Mouse (Mus musculus): ENCODE data around the gene Shb.
"Not testable (repeated sequence)": the region's sequence is repeated elsewhere in the genome, so short reads cannot be mapped to it uniquely, and the experiment has no call there.

The Shb gene

DNA sequence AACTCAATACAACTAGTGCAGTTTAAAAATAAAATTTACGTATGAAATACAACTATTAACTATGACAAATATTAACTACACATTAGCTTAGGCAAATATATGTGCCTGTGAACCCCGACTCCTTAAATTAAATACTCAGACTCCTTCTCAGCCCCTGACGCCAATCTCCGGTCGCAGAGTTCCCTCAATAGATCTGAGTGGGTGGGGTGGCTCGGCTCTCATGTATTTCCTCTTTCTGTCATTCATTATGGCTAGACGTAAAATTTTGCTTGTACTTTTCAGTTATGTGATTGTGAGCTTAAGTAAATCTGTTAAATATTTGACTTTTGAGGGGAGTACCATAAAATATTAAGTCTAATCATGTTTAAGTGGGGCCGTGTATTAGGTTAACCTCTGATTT, 139.3 kb downstream of the Shb start:
- no peak for DNase-seq (ENCODE audit: low spot score)

DNA sequence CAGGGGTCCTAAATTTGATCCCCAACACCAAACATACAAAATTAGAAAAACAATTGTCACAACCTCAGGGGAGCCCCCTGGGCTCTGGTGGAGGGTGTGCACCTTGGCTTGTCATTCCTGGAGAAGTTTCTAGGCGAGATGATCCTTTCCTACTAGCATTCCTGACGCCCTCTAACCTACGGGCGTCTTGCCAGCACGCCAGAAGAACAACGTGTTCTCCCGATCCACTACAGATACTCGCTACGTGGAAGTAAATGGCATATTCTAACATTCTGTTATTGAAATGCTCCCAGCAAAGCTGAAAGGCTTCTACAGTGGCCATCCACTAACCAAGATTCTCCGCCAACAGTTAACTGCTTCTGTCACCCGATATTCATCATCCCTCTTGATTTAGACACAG, 139.7 kb downstream of the Shb start:
- no peak for DNase-seq (ENCODE audit: low spot score)

DNA sequence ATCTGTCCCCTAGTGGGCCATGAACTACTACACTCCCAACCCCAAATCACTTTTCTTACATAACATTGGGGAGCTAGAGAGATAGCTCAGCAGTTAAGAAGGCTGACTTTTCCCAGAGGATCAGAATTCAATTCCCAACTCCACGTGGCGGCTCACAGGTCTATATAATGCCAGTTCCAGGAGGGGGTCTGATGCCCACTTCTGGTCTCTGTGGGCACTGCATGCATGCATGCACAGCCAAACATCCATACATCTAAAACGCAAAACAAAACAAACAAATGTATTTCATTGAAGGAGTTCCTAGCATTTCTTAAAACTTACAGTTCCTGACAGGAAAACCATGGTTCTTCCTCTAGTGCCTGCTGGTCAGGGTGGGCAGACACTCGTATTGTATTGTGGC, 140.2 kb downstream of the Shb start:
- DNase-seq (ENCODE audit: low spot score) = no peak

DNA sequence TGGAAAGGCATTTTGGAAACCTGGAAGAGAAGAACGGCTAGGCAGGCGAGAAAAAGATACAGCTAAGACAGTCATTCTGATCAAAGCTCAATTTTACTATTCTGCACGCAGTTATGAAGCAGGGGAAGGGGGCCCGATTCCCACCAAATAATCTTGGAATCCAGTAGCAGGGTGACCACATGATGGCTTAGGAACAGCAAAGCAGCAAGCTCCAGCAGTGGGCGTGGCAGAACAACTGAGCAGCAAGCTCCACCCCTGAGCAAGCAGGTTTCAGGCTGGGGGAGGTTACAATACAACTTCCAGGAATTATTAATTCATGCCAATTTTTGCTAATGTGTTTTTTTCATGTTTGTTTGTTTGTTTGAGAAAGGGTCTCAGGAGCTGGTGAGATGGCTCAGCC, 145.0 kb downstream of the Shb start:
- DNase-seq (ENCODE audit: low spot score) = not testable (repeated sequence)

DNA sequence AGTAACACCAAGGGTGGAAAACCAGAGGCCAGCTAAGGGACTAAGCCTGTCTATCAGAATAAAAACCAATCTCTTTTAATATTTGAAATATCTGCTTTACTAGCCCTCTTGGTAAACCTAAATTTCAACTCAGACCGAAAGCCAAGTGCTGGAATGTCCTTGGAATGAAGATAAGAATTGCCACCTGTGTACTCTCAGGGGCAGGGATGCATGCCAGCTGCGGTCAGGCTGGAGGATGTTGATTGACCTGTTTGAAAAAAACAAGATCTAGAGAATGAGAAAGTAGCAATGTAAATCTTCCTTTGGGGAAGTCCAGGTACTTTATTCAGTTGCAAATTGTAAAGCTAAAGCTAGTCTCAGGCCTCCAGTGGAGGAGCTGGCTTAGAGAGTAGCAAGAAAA, 150.1 kb downstream of the Shb start:
- DNase-seq (ENCODE audit: low spot score) = not testable (repeated sequence)

DNA sequence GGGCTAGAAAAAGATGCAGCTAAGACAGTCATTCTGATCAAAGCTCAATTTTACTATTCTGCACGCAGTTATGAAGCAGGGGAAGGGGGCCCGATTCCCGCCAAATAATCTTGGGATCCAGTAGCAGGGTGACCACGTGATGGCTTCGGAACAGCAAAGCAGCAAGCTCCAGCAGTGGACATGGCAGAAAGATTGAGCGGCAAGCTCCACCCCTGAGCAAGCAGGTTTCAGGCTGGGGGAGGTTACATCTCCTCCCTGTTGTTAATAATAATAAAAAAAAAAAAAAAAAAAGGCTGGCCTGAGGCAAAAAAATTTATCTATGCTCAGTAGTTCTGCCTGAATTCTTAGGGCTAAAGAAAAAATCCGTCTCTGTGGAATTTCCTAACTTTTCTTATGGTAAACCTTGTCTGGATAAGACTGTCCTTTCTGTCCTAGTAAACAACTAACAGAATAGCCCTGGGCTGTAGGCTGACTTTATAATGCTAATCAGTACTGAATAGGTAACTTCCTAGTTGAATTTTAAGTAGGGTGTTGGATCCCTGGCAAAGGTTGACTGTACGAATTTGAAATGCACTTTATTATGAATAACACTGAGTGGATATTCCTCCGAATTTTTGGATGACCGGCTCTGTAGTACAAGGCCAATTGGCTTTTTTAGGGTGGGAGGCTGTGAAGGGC, 151.2 kb downstream of the Shb start:
- not testable (repeated sequence) for DNase-seq (ENCODE audit: low spot score)

DNA sequence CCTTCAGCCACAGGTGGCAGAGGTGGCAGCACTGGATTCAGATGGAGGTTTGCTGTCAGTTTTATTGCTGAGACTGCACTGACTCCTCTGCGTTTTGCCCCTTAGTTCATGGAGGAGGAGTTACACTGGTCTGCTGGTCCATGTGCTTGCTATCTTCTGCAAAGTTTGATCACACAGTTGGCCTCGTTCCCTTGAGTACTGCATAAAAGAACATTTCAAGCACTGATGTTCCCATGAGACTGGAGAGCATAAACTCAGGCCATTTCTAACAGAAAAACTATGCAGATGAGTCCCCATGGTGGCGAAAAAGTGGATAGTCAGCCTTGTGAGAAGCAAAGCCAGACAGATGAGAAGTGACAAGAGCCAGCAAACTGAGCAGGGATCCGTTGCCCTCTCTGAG, 155.7 kb downstream of the Shb start:
- DNase-seq (ENCODE audit: low spot score) = no peak

DNA sequence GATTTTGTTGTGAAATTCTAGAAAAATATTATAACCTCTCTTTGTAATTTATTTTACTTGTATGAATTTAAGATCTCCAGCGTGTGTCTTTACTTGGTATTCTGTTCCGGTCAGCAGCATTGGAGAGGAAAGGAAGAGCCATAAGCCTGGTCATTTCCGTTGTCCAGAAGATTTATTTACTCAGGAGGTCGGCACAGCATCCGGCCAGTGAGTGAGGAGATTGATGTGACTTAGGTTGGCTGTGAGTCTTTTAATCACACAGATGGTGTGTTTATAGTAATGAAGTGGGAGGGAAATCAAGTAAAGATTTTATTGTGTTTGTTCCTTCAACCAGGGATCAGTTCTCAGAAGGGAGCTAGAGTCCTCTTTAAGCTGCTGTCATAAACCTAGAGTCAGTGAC, 157.4 kb downstream of the Shb start:
- no peak for DNase-seq (ENCODE audit: low spot score)

Data from ovary, postnatal 36 days (tissue).